Mouse (Mus musculus) embryonic facial prominence, embryonic 10.5 days (tissue): ENCODE results near the gene Chrng. TPM values are rescaled to one million over a fixed set of nuclear protein-coding genes. Genes with fewer than 3 reads are reported as not detected.

Experiments used
- DNase-seq: peaks from one replicate; pipeline ENCODE4 v3.0.0-alpha.2; 2017; ENCODE audit warnings: low spot score
- H3K27ac ChIP-seq: fragments of 300-500 bp; sonication (generic); replicated peaks from 2 replicates; pipeline ENCODE4 v1.5.1; 2016; ENCODE audit warnings: mild to moderate bottlenecking
- H3K27me3 ChIP-seq: fragments of 300-500 bp; sonication (generic); replicated peaks from 2 replicates; pipeline ENCODE4 v1.6.1; 2016; ENCODE audit warnings: low read depth, mild to moderate bottlenecking; ENCODE audit not compliant: poor library complexity, severe bottlenecking
- H3K36me3 ChIP-seq: fragments of 300-500 bp; sonication (generic); replicated peaks from 2 replicates; pipeline ENCODE4 v1.6.1; 2016; ENCODE audit warnings: mild to moderate bottlenecking, moderate library complexity
- H3K4me1 ChIP-seq: fragments of 300-500 bp; sonication (generic); 2 replicates; pipeline ENCODE4 v1.6.1; 2016
- H3K4me3 ChIP-seq: fragments of 300-500 bp; sonication (generic); 2 replicates; pipeline ENCODE4 v1.5.1; 2016; ENCODE audit warnings: mild to moderate bottlenecking, moderate library complexity
- H3K9me3 ChIP-seq: fragments of 300-500 bp; sonication (generic); 2 replicates; pipeline ENCODE4 v1.6.1; 2016; ENCODE audit warnings: mild to moderate bottlenecking
- WGBS: fragments of 180-500 bp; shearing (Covaris S2); methylation state at CpG from one replicate; pipeline ENCODE4 v1.1.7; 2016; 5-methylcytosine and 5-hydroxymethylcytosine counted together
- polyA plus RNA-seq: library from polyadenylated mRNA; unstranded; fragments of >200 nt; fragmentation: Nextera tagmentation; extraction: Ambion mirVana; gene quantifications from 2 replicates; pipeline ENCODE4 v1.2.1, GENCODE M21; 2016

Gene Chrng
- 0.35 and 0.39 TPM in 2 replicates for polyA plus RNA-seq

GRCm38 (mm10) chr1:87204465-87204864 lies at the start of gene Chrng:
Chrng (plus strand) TSS chr1:87204657.
- H3K27me3 ChIP-seq = peaks cover 45% of the 10 kb centered on the region
- no peaks in the 10 kb centered on the region for H3K36me3 ChIP-seq
- WGBS = 85% methylated on average over 7 of the region's 7 CpGs
- DNase-seq = no peak
- H3K9me3 ChIP-seq = no peaks in the 10 kb centered on the region
- 0 out of 2 replicates have a peak within 1 kb of the TSS, but pooled peaks have one; percentile 12 for H3K27ac ChIP-seq
- H3K4me1 ChIP-seq = peaks cover 18% of the 10 kb centered on the region
- no peak within 1 kb of the TSS for H3K4me3 ChIP-seq

DNA sequence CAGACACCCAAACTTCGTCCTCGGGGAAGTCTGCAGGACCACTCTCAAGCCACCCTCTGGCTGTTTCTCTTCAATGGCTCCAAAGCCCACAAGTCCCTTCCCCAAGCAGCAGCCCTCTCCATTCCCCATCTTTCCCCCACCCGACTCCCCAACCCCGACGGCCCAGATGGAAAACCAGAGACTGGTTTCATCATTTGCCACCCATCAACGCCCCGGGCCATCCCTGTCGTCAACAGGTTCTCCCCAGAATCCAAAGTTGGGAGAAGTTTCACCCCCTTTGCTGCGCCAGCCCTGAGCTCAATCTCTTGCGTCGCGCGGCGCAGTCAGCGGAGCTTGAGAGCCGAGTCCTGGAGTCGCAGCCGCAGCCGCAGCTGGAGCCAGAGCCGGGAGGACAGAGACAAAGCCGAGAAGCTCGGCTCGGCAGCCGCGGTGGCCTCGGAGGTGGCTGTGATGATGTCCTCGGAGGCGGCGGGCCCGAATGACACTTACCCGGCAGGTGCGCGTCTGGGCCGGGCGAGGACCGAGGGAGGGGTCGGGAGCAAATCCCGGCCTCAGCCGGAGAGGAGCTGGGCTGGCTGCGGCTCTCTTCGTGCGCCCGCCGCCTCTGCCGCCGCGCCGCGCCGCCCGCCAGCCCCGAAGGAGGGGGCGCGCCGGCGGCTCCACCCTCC lies 48.8 kb upstream of the Chrng start:
- WGBS = under 1% methylated on average over 52 of the region's 56 CpGs
- H3K36me3 ChIP-seq = no peaks in the 10 kb centered on the region
- peak overlapping the region; percentile 57 for H3K4me3 ChIP-seq
- H3K27ac ChIP-seq = no peak overlapping the region; the same call in 1 of the 2 replicates
- peaks cover 99% of the 10 kb centered on the region for H3K27me3 ChIP-seq
- peak; percentile 71 for DNase-seq
- peaks cover 33% of the 10 kb centered on the region for H3K4me1 ChIP-seq
- H3K9me3 ChIP-seq = no peaks in the 10 kb centered on the region

DNA sequence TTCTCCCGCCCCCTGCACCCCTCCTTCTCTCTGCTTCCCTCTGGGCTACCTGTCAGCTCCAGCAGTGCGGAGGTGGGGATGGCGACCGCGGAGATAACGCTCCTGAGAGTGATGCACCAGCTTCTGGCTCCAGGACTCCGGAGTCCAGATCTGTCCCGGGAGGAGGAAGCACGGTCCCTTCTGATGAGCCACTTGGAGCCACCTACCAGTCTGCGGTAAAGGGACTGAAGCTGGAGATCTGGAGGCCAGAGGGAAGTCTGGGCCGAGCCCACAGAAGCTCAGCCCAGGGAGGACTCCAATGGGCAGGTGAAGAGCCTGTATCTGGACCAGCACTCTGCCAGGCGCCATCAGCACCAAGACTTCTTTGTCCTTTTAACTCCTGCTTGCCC lies 48.3 kb upstream of the Chrng start, which contains the start of gene Ecel1:
TSS of gene Ecel1 (minus strand) at position 323 of the 389 bp plus-strand sequence.
- 2% methylated on average over 12 of the region's 12 CpGs for WGBS
- no peak within 1 kb of the TSS; the same call in 1 of the 2 replicates for H3K27ac ChIP-seq
- no peaks in the 10 kb centered on the region for H3K36me3 ChIP-seq
- peaks cover 99% of the 10 kb centered on the region for H3K27me3 ChIP-seq
- peak; percentile 43 for DNase-seq
- H3K4me3 ChIP-seq = peak within 1 kb of the TSS; percentile 57
- H3K4me1 ChIP-seq = peaks cover 33% of the 10 kb centered on the region
- no peaks in the 10 kb centered on the region for H3K9me3 ChIP-seq

- no peak overlapping the region for H3K4me3 ChIP-seq
- no peak for DNase-seq
- H3K9me3 ChIP-seq = no peaks in the 10 kb centered on the region
- H3K27me3 ChIP-seq = peaks cover 98% of the 10 kb centered on the region
- WGBS = 90% methylated on average over 3 of the region's 3 CpGs
- no peaks in the 10 kb centered on the region for H3K36me3 ChIP-seq
- peaks cover 32% of the 10 kb centered on the region for H3K4me1 ChIP-seq
- no peak overlapping the region for H3K27ac ChIP-seq
Observed at GRCm38 (mm10) chr1:87159396-87159795, 45.1 kb upstream of the Chrng start.

DNA sequence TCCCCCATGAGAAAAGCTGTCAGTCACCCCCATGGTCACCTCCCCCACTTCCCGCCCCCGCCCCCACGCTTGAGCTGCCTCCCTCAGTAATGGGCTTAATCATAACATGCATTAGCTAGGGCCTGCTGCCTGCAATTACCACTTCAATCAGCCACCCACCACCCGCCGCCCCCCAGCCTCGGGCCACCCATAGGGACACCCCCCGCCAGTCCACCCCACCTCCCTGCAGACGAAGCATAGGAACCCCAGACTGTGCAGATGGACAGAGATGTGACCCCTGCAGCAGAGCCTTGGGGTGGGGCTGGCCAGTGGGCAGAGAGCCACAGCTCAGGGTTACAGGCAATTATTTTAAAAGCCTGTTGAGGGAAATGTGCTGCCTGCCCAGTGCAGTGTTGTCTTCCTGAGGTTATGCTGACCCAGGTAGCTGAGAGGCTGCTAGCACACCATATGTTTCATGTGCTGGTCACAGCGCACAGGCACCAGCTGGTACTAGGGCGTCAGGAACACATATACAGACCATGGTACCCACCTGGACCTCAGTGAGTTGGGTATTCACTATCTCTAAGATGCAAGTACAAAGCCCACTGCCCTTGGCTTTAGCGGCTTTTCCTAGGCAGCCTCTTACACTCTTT lies 40.2 kb upstream of the Chrng start:
- Histone ChIP-seq H3K27ac (no peak overlapping the region), H3K27me3 (peaks cover 98% of the 10 kb centered on the region)

DNA sequence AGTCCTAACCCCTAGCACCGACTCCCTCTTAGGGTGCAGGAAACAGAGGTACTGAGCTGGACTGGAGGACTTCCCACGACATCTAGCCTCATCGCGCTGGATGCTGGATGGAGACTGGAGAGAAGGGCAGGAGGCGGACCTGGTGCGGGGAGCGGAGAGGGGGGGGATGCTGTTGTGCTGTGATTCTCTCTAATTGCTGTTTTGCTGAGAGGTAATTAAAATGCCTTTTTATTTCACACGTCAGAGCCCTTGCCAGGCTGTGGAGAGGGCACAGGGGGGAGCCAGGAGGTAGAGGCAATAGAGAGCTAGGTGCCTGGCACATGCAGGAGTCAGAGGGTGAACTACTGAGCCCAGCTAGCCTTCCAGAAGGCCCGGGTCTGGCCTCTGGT lies 39.7 kb upstream of the Chrng start:
- Histone ChIP-seq H3K27me3 (peaks cover 99% of the 10 kb centered on the region), H3K4me1 (peaks cover 28% of the 10 kb centered on the region), H3K4me3 (no peak overlapping the region), H3K36me3 (no peaks in the 10 kb centered on the region), H3K9me3 (no peaks in the 10 kb centered on the region), H3K27ac (no peak overlapping the region)
- 44% methylated on average over 9 of the region's 9 CpGs for WGBS
- no peak for DNase-seq

More for the DNA sequence above, 40.2 kb upstream of the Chrng start:
- Histone ChIP-seq H3K9me3 (no peaks in the 10 kb centered on the region), H3K4me1 (peaks cover 23% of the 10 kb centered on the region), H3K4me3 (no peak overlapping the region), H3K36me3 (no peaks in the 10 kb centered on the region)
- DNase-seq = no peak
- WGBS = 40% methylated on average over 11 of the region's 11 CpGs

GRCm38 (mm10) chr1:87170458-87170857 lies 34.0 kb upstream of the Chrng start:
- H3K4me3 ChIP-seq = peak overlapping the region; percentile 33
- peaks cover 96% of the 10 kb centered on the region for H3K27me3 ChIP-seq
- 8% methylated on average over 19 of the region's 19 CpGs for WGBS
- no peaks in the 10 kb centered on the region for H3K9me3 ChIP-seq
- H3K27ac ChIP-seq = no peak overlapping the region
- peak; percentile 53 for DNase-seq
- H3K36me3 ChIP-seq = no peaks in the 10 kb centered on the region
- peaks cover 43% of the 10 kb centered on the region for H3K4me1 ChIP-seq

GRCm38 (mm10) chr1:87171312-87171711 lies 33.1 kb upstream of the Chrng start:
- H3K4me3 ChIP-seq = no peak overlapping the region
- 84% methylated on average over 1 of the region's 1 CpGs for WGBS
- H3K27me3 ChIP-seq = peaks cover 95% of the 10 kb centered on the region
- no peaks in the 10 kb centered on the region for H3K9me3 ChIP-seq
- H3K4me1 ChIP-seq = peaks cover 50% of the 10 kb centered on the region
- H3K36me3 ChIP-seq = no peaks in the 10 kb centered on the region
- H3K27ac ChIP-seq = no peak overlapping the region
- no peak for DNase-seq

DNA sequence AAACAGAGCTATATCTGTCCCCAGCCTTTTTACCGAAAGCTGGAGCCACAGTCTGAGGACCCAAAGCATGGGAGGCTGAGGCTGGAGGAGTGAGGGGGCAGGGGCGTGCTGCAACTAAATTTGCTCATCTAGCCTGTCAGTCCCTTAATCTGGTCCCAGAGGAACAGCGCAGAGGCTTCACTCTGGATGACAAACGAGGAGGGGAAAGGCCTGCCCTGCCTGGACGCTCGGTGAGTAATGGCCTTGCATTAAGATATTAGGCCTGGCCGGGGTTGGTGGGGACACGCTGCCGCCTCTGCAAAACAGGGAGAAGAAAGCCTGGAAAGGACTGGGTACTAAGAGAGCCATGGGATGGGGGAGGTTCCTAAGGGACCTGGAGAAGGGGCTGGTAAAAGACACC lies 32.1 kb upstream of the Chrng start:
- H3K4me3 ChIP-seq = no peak overlapping the region
- no peak overlapping the region for H3K27ac ChIP-seq
- no peaks in the 10 kb centered on the region for H3K36me3 ChIP-seq
- WGBS = 53% methylated on average over 9 of the region's 9 CpGs
- no peak for DNase-seq
- H3K27me3 ChIP-seq = peaks cover 95% of the 10 kb centered on the region
- H3K4me1 ChIP-seq = peaks cover 50% of the 10 kb centered on the region
- H3K9me3 ChIP-seq = no peaks in the 10 kb centered on the region

DNA sequence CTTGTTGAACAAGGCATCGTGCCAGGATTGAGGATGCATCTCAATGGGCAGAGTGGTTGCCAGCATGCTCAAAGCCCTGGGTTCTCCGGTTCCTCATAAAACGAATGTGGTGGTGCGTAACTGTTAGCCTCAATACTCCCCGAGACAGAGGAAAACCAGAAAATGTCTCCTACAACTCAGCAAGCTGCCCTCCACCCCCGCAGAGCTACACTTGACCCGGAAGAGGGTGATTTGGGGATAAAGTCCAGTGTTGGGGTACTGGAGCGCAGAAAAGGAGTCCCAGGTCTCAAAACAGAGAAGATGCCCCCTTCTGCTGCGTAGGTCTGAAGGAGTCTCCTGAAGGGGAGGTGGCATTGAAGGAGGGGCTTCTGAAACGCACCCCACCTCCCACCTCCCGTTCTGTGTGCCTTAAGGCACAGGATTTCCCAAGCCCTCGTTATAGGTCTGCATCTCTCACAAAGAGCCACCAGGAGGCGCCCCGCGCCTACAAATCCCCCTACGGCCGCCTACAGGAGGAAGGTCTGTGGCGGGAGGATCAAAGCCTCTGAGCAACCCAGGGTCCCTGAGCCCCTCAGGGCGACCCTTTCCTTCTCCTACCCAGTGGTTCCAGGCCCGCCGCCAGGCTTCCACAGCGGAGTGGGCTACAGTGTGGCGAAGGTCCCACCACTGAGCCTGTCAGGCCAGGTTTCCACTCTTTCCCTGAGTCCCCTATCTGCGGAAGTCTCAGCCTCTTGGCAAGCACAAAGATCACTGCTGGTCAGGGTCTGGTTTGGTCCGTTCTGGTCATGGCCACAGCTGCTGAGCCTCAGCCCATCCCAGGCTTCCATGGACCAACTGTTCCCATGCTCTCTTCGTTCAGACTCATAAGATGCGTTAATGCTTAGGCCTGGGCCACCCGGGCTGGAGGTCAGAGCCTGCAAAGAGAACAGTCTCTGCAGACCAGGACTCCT lies 30.2 kb upstream of the Chrng start:
- Histone ChIP-seq H3K9me3 (no peaks in the 10 kb centered on the region), H3K36me3 (no peaks in the 10 kb centered on the region), H3K4me1 (peaks cover 43% of the 10 kb centered on the region), H3K27me3 (peaks cover 77% of the 10 kb centered on the region), H3K4me3 (peak overlapping the region; percentile 27; the same call in 1 of the 2 replicates), H3K27ac (no peak overlapping the region; the same call in 1 of the 2 replicates)
- WGBS = 25% methylated on average over 28 of the region's 28 CpGs
- peak; percentile 86 for DNase-seq

DNA sequence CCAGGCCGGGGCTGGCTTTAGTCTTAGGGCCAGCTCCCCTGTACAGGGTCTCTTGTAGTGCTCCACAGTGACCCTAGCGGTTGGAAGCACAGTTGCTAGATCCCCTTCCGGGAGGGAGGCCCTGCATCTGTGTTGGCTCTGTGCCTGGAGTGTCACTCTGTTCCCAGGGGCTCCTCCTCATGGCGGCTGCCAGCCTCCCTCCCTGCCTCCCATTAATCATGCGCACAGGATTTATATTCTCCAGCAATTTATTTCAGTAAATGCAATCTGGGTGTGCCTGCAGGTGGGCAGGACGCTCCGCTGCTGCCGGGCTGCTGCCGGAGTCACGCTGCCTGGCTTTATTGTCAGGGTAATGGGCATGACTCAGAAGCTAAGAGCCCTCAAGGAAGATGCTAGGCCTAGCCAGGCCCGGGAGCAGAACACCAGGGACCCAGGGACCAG lies 28.6 kb upstream of the Chrng start:
- H3K9me3 ChIP-seq = no peaks in the 10 kb centered on the region
- DNase-seq = peak; percentile 68
- H3K27me3 ChIP-seq = peaks cover 77% of the 10 kb centered on the region
- 15% methylated on average over 11 of the region's 11 CpGs for WGBS
- no peak overlapping the region for H3K27ac ChIP-seq
- no peaks in the 10 kb centered on the region for H3K36me3 ChIP-seq
- no peak overlapping the region for H3K4me3 ChIP-seq
- H3K4me1 ChIP-seq = peaks cover 27% of the 10 kb centered on the region

DNA sequence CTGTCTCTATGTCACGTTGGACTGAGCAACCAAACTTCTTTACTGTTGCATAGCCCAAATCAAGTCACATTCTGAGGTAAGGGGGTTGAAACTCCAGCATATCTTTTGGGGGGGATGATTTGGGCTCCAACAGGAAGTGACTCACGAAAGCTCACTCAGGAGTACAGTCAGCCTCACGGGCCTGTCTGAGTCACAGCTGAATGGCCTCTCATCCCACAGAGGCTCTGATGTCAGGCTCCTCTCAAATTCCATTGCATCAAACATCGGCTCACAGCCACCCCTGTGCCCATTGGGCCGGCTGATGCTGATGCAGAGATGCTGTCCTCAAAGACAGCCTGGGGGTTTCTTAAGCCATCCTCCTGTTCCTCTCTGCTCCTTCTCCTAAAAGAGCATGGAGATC lies 23.6 kb upstream of the Chrng start:
- Histone ChIP-seq H3K9me3 (no peaks in the 10 kb centered on the region), H3K27ac (no peak overlapping the region), H3K4me1 (peaks cover 31% of the 10 kb centered on the region), H3K36me3 (no peaks in the 10 kb centered on the region), H3K4me3 (no peak overlapping the region), H3K27me3 (peaks cover 82% of the 10 kb centered on the region)
- DNase-seq = no peak
- WGBS = 52% methylated on average over 5 of the region's 5 CpGs
